Mouse (Mus musculus) gastrocnemius, postnatal 25 days (tissue): ENCODE measurements around the gene Clec1b. TPM values are rescaled to one million over a fixed set of nuclear protein-coding genes. Genes with fewer than 3 reads are reported as not detected.

ENCODE experiments used
- DNase-seq: peaks from one replicate; pipeline ENCODE4 v3.0.0; 2022
- long read RNA-seq, 2 experiments: library from polyadenylated mRNA; stranded (forward); transcript quantifications; one replicate each; pipeline ENCODE4 v2.0.0; 2021
- total RNA-seq, 2 experiments: library from RNA; stranded (reverse); gene quantifications; 1 replicate in 1 of 2; 2 replicates in 1 of 2; pipeline ENCODE4 v1.2.3; 2021

The Clec1b gene
- total RNA-seq: not detected
- long read RNA-seq, experiment 1: 0 reads
- long read RNA-seq, experiment 2: 0 reads

DNA sequence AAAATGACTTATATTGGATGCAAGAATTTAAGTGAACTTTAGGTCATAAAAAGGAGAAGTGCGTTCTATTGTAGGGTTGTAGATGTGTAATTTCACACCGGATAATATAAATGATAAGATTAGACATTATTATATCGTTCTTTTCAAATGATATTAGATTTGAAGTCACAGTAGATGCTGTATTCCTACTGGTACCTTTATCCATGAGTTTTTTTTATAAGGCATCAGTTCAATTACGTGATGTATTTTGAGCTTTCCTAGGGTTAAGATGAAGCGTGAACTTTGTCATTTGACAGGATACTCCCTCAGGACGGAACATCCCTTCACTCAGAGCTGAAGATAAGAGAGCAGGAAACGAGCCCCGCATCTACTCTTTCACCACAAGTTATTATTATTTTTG lies at the start of gene Clec1b:
Clec1b (plus strand) TSS at position 301 of the 400 bp plus-strand sequence.
- DNase-seq: no peak

DNA sequence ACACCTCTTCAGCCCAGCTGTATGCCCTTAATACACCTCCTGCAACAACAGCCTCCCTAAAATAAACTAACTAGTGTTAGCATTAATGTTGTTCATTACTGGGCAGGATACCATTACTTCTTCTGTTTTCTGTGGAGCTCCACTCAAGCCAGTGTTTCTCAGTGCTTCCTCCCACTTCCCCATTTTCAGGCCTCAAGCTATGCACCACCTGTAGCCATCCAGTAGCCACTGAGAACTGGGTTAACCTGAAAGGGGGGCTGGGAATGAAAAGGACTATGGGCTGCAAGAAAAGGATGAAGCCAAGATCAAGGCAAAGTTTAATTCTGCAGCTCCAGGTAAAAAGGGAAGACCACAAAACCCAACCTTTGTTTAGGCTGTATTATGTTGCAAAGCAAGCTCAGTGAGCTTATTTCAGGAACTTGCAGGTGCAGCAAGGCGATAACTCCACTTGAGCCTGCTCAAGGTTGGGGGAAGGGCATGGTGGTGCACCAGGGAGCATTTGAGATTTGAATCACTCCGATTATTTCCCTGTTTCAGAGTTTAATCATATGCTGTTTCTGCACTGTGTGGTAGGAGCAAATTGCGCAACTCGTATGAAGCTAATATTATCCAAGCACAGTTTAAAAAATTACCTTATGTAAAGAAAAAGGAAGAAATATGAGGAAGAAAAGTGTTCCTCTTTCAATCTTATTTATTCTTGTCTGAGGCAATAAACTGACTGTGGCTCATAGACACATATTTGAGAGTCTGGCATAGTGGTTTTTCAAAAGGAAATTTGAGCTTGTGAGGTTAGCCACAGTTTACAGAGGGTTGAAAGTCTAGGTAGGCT lies 47.4 kb upstream of the Clec1b start:
- DNase-seq: no peak

DNA sequence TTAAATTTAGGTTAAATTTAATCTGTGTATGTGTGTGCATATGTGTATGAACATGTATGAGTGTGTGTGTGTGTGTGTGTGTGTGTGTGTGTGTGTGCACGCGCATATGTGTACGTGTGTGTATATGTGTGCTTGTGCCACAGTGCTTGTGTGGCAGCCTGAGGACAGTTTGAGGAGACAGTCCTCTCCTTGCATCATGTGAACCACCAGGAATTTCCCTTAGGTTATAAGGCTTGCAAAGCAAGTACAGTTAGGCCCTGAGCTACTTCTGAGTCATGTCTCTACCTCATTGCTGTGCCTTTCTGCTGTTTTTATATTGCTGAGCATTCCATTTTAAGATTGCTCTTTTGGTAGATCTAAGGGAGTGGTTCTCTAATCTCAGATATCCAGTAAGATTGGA lies 46.0 kb upstream of the Clec1b start:
- no peak for DNase-seq

DNA sequence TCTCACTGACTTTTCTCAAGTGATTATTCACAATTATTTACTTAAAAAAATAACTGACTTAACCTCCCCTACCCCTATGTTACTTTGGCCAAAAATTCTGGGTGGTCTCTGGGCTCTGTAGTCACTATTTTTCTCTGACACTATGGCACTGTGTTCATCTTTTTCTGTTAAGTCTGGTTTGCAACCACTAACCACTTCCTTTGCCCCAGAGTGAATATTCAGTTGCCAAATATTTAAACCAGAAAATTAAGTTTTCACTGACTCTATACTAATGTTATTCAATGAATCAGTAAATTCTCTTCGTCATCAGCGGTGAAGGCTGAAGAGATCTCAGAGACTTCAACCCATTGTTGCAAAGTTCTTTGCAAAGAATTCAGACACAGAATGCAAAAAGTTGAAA lies 41.3 kb upstream of the Clec1b start:
- no peak for DNase-seq

DNA sequence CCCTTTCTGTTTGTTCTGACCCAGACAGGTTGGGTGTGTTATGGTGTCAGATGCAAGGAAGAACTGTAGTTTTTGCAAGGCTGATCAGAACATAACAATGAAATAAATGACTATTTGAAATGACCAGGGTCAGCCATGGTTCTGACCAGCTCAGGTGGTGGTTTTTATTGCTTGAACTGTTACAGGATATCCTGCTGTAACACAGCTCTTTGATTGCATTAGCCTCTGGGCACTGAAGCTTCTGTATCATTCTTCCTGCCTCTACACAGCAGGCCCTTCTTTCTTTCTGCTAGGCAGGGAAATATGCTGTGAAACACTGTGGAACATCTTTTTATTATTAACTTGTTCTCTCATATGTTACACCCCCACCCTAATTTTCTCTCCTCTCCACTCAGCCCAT lies 40.7 kb upstream of the Clec1b start:
- DNase-seq: no peak

DNA sequence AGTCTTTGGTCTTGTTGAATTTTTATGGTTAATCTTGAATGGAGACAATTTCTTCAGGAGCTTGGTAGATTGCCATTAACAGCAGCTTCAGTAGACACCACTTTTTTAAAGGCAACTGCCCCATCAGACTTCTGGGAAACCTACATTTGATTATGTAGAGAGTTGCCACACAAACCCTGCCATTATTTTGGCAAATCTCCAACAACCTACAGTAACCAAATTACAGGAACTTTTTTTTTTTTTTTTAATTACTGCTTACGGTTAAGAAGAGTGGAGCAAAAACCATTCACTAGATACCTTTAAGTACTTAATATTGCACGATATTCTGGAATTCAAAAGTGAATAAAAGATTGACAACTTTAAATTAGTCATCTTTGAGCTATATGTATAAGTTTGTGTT lies 37.6 kb upstream of the Clec1b start:
- no peak for DNase-seq

DNA sequence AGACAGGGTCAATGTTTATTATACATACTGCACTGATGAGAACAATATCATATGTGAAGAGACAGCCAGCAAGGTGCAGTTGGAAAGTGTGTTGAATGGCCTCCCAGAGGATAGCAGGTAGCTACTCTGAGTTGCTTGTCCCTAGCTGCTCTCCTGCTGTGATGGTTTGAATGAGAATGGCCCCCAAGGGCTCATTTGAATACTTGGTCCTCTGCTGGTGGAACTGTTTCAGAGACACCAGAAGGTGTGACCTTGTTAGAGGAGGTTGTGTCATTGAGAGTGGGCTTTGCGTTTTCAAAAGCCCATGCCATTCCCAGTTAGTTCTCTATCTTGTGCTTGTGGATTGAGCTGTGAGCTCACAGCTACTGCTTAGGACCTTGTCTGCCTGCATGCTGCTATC lies 33.2 kb upstream of the Clec1b start:
- DNase-seq: no peak

DNA sequence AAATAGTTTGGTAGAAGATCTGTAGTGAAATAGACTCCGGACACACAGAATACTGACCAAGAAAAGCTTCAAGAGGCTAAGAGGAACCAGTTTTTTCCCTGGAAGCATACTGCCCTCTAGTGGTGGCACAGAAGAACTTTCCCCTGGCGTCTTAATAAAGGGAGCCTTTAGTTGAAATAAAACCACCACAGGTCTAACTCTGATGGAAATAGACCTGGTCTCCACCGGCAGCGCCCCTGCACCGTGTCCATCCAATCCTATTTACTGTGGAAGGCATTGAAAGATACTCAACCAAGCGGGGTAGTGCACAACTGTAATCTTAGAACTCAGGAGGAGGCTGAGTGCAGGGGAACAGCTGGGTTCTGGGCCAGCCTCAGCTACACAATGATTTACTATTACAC lies 31.1 kb upstream of the Clec1b start:
- DNase-seq: no peak

DNA sequence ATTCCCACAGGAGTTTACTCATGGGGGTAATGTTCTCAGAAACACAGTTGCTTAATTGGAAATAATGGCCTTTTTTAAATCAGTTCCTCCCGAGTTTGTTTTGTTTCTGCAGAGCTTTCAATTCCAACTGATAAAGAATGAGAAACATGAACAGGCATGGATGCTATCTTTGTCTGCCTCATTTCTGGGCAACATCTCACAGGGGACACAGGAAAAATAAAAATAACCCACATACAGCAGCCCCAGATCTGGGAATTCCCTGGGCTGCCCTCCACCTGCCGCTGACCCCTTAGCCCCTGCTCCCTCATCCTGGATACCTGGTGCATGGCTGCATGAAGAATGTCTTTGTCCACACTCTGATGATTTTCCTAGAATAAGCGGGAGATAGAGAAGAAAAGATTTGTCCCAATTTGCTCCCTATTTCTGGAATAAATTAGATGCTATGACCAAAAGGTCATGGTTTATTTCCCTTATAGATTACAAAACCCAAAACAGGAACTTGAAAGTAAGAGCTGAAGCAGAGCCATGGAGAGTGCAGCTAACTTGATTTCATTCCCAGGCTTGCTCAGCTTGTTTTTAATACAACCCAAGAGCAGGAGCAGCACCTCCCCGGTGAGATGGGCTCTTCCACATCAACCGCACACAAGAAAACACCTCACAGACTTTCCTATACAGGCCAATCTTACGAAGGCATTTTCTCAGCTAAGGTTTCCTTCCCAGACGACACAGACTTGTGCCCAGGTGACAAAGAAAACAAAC lies 27.5 kb upstream of the Clec1b start:
- DNase-seq: no peak

DNA sequence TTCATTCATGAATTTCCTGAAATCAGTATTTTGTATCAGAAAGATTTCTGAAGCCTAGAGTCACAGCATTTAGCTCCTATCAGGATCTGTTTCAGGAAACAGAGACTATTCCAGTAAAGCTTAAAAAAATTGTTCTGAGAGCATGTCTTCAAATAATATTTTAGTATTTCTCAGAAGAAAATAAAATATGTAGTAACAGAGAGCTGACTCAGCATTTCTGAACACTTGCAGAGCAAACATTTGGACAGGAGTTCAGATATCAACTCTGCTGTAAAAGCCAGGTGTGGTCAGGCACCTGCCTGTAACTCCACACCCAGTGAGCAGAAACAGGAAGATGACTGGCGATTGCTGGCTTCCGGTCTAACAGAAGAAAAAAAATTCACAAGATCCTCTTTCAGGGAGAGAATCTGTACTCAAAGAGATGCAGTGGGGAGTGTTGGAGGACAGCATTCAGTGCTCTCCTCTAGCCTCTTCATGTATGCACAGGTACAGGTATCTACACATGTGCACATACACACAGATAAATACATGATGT lies 22.1 kb upstream of the Clec1b start:
- no peak for DNase-seq

DNA sequence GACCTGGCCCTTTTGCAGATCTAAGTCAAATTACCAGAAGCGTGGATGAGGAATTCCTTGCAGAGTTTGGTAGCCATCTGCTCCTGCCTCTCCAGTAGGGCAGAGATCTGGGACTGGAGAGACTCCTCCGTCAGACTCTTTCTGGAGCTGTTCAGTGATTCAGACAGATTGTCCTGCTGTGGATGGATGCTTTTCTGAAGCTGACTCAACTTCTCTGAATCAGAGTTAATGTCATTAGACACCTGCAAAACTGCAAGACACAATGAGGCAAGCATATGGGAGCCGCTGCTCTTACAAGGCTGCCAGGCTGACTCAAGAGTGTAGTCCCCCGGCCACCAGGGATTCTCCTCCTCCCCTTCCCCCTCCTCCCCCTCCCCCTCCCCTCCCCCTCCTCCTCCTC lies 16.6 kb upstream of the Clec1b start:
- no peak for DNase-seq

DNA sequence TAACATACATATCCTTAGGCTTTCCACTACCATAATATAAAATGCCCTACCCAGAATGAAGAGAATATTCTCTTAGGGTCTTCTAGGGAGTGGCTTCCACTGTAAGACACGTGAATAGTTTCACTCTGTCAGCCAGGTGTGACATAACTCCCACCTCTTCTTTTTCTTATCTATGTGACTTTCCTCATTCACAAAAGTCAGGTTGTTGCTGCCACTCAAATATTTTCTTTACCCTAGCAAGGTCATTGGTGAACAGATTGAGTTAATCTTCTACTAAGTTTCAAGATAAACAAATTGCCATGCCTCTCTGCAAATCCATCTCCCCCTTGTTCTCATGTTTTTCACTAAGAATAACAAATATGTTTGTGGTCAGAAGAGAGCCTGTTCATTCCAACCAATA lies 15.4 kb upstream of the Clec1b start:
- no peak for DNase-seq

DNA sequence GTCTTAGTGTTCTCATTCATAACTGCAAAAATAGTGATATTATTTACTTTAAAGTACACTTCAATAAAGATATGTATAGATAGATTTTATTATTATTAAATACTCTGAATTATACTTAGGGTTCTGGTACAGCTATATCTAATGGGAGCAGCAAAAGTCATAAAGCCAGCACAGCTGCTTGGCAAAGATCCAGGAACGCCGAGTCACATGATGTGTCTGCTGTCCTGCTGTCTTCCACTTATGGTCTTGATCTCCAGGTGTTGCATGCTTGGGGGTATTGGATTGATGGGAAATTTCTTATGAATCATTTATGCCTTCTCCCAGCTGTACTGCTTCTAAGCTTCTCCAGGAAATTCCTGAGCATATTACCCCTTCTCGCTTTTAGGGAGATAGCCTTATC lies 13.6 kb upstream of the Clec1b start:
- DNase-seq: no peak

DNA sequence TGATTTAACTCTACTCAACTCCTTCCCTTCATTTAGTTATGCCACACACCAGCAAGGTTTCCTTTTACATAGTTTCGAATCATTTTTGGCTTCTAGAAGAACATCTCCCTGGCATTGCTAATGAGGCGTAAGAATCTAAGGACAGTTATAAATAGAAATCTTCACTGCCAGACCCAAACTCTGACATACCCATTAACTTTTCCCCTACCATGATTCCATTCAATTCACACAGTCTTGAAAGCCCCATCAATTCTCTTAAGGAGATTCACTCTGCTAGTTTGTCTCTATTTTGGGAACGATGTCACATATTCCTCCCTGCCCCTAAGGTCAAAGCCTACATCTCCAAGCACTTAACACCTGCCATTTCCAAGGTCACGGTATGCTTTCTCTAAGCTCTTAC lies 12.1 kb upstream of the Clec1b start:
- no peak for DNase-seq

DNA sequence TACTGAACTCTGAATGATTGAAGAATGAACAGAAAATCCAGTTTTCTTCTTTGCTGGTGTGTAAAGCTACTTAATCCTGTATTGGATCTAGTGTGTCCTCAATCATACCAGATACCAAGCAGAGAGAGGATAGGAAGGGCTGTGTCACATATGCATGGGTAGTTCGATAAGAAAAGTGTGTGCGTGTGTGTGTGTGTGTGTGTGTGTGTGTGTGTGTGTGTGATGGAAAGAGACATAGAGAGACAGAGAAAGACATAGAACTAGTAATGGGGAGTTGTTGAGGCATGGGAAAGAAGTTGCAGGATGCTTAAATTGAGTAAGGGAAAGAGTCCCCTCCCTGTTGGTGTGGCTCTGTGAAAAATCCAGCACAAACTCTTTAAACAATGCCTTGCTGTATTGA lies 11.3 kb upstream of the Clec1b start, which contains the start of gene Clec12b:
Clec12b (minus strand) TSS at position 101 of the 400 bp plus-strand sequence.
- no peak for DNase-seq

DNA sequence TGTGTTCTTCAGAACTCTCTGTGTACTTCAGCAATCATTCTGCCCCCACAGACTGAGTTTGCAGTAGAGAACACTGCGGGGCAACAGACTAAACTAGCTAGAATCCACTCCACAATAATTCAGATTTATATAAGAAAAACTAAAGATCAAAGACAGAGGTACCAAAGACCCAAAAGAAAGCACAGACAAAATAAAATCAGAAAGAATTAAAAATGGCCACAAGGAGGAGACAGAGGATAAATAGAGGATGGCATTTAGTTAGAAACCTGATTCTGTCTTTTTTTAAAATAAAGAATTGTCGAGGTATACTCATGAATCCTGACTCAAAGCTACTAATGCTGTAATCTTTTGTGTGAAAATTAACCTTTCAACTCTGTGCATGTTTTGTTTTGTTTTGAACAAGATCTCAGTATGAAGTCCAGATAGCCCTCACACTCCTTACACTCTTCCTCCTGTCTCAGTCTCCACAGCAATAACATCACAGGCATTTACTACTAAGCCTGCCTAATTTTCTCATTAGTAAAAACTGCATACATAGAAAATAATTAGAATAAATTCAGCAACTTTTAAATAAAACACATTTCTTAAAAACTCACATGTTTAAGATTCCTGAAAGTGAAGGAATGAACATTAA lies 3.9 kb upstream of the Clec1b start:
- no peak for DNase-seq

DNA sequence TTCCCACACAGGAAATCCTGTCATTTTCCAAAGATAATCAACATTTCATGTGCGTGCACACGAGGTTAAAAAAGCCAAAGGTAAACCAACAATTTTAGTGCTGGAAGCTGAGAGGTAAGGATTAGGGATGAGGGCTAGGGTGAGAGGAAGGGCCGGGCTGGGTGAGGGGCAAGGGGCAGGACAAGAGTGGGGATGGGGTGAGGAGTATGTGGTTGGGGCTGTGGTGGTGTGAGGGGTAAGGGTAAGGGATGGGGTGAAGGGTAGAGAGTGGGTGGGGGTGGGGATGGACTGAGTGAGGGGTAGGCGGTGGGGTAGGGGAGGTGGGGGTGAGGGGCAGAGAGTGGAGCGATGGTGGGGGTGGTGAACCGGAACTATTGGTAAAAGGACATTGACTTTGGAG lies 3.4 kb upstream of the Clec1b start:
- DNase-seq: no peak

DNA sequence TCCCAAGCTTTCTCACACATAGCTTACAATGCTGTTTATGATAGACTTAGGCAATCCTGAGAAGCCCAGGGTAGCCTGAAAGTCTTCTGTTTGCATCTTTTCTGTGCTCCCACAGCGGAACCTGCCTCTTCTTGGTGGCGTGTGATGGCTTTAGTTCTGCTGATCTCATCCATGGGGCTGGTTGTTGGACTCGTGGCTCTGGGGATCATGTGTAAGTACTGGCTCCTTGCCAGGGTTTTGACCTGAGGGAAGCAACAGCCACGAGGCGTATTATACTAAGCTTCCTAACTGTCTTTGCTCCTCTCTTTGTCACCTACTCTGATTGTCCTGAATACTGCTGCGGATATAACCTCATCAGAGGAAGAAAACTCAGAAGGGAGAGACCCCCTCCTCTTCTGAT lies 2.8 kb downstream of the Clec1b start:
- no peak for DNase-seq

DNA sequence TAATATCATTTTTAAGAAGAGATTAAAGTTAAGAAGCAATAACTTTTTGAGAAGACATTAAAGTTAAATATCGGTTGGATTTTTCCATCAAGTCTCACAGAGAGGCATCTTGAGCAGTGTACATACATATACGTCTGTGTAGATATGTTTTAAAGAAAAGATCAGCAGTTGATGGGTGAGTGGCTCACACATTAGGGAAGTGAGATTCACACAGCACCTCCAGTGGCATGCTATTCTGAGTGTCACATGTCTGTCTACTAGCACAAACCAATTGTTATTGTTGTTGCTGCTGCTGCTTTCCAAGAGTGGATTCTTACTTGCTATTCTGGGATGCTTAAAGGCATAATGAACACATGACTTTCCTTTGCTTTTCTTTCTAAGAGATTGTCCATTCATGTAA lies 5.3 kb downstream of the Clec1b start:
- no peak for DNase-seq

DNA sequence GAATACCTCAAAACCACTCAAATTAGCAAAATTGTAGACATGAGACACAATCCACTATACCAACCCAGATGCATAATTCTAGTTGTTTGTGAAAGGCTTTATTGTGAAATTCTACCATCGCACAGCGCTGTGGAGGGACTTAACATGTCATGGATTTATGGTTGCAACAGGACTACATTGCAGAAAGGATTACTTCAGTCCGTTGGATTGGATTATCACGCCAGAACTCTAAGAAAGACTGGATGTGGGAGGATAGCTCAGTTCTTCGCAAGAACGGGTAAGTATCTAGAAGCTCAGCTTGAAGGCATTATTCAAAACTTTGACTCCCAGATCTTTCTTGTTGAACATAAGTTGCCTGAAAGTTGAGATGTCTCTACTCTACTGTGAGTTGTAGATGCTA lies 6.3 kb downstream of the Clec1b start:
- DNase-seq: no peak

DNA sequence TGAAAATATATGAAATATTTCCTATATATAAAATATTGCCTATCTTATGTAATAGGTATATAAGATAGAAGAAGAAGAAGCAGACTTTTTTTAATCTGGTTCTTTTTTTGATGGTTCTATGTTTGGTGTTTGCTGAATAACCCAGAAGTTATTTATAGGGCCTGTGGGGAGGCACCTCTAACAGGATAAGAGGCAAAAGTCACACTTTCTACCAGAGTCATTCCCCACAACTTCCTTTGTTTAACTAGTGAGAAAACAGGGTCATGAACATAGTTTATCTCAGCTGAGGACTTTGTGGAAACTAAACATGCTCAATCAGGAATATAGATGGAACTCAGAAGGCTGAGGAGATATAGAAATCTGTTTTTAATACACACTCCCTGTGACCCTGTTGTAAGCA lies 8.9 kb downstream of the Clec1b start:
- DNase-seq: no peak

DNA sequence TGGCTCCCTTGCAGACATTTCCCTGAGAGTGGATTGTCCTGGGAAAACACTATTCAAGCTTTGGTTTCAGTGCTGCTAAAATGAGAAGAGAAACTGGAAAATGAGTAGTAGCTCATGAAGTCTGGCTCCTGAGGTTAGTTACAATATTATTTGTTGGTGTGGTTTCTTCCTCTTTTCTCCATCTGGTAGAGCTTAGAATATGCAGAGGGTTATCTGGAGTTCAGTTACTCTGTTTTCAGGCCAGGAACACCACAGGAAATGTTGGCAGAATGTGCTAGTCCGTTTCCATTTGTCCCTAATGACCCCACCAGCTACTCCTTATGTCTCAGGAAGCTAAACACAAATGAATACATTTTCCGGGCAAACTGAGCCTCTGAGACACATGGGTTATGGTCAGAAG lies 10.2 kb downstream of the Clec1b start:
- peak; percentile 21 for DNase-seq

DNA sequence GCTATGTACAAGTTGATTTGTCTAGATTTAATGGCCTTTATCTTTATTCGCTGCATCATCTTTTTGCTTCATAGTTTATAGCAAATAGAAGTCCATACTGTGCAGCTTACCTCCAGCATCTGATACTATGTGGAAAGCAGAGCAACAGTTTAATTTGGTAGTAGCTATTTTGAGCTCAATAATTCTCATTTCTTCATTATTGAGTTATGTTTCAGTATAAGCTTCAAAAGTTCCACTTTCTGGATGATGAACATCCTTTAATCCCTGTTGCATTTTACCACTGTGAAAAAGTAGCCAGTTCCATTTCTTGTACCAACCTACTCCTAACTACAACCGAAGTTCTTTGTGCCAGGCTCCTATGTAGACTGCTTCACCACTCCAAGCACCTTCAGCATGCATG lies 11.5 kb downstream of the Clec1b start, which contains the start of gene Clec9a:
Clec9a (plus strand) TSS at position 301 of the 400 bp plus-strand sequence.
- no peak for DNase-seq
